Mouse (Mus musculus): ENCODE results near the gene Ccdc105. TPM values are rescaled to one million over a fixed set of nuclear protein-coding genes. Genes with fewer than 3 reads are reported as not detected.

The Ccdc105 gene
- total RNA-seq, 4 experiments from 2014 or later, result not detected

GRCm38 (mm10) chr10:78716231-78716630, 36.6 kb downstream of the Ccdc105 start:
- DNase-seq (ENCODE audit: low spot score in 2 of 2), result no peak

DNA sequence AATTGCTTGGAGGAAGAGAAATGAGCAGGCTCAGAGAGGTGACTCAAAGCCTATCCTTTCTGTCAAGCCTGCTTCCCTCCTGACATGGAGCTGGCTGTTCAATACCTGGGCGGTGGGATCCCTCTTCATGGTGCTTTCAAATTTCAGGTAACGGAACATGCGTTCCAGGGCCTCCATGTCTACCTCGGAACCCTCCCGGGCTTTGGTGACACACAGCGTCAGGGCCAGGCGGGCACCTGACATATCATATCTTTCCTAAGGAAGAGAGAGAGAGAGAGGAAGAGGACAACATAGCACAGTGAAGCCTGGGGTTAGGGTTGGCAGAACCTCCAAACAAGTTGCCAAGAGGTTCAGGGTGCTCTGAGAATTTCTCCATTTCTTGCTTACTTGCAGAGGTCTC, 37.7 kb downstream of the Ccdc105 start:
- DNase-seq (ENCODE audit: low spot score in 2 of 2), result no peak

- DNase-seq (ENCODE audit: low spot score in 2 of 2), result no peak
Observed at GRCm38 (mm10) chr10:78714129-78714528, 38.7 kb downstream of the Ccdc105 start.

- DNase-seq (ENCODE audit: low spot score in 2 of 2), result no peak
Observed at GRCm38 (mm10) chr10:78710706-78711105, 42.2 kb downstream of the Ccdc105 start.

DNA sequence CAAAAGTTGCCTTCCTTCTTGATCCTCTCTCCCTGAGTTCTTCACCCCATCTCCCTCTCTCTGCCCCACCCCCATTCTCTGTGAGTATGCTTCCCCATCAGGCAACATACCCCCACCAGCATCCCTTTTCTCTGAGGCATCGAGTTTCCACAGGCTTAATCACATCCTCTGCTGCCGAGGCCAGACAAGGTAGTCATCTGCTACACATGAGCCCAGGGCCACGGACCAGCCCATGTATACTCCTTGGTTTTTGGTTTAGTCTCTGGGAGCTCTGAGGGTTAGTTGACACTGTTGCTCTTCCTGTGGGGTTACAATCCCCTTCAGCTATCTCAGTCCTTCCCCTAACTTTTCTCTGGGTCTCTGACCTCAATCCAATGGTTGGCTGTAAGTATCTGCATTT, 52.0 kb downstream of the Ccdc105 start:
- no peak for DNase-seq (ENCODE audit: low spot score in 2 of 2)

Other genes with a start within 250 kb of the Ccdc105 start
- not detected for gene Olfr1358, start 235.6 kb downstream of the Ccdc105 start, total RNA-seq (2022)
- 10 to 100 TPM in 3 of 4 experiments, 1 to 10 TPM in 1; 8.9 to 14.2 (median 10.5) TPM for gene Ilvbl, start 178.7 kb downstream of the Ccdc105 start, total RNA-seq (2022)
- 1 to 10 TPM; 2.2 to 3.6 (median 2.6) TPM for gene Syde1, start 161.1 kb downstream of the Ccdc105 start, total RNA-seq (2022)
- gene Olfr1357, start 135.0 kb downstream of the Ccdc105 start, total RNA-seq (2022), result not detected
- gene Casp14, start 34.8 kb downstream of the Ccdc105 start, total RNA-seq (2022), result not detected
- not detected for gene Slc1a6, start 27.4 kb upstream of the Ccdc105 start, total RNA-seq (2022)
- gene Olfr1356, start 99.1 kb upstream of the Ccdc105 start, total RNA-seq (2022), result not detected
- gene Olfr1355, start 122.5 kb upstream of the Ccdc105 start, total RNA-seq (2022), result not detected
- gene Olfr1354, start 160.1 kb upstream of the Ccdc105 start, total RNA-seq (2022), result not detected
- gene Olfr8, start 197.6 kb upstream of the Ccdc105 start, total RNA-seq (2022), result not detected
- not detected for gene Olfr1353, start 210.2 kb upstream of the Ccdc105 start, total RNA-seq (2022)
- gene Olfr1352, start 228.0 kb upstream of the Ccdc105 start, total RNA-seq (2022), result not detected